Mouse (Mus musculus) heart, postnatal 0 days (tissue): Measurements from ENCODE around the gene Klk1b16. TPM values are rescaled to one million over a fixed set of nuclear protein-coding genes. Genes with fewer than 3 reads are reported as not detected.
"Not testable (repeated sequence)": the region's sequence is repeated elsewhere in the genome, so short reads cannot be mapped to it uniquely, and the experiment has no call there.

Experiments
- ATAC-seq: fragments of 200-750 bp; cut with Nextera tagmentation; 2 replicates; pipeline ENCODE4 v1.8.0; 2017; ENCODE audit warnings: low read depth, moderate number of reproducible peaks, moderate library complexity; ENCODE audit not compliant: insufficient read depth
- DNase-seq: peaks from one replicate; pipeline ENCODE4 v3.0.0-alpha.2; 2016; ENCODE audit warnings: low spot score
- H3K27ac ChIP-seq: fragments of 300-500 bp; sonication (generic); 2 replicates; pipeline ENCODE4 v1.5.1; 2014; ENCODE audit warnings: low read depth, mild to moderate bottlenecking
- H3K27me3 ChIP-seq: fragments of 300-500 bp; sonication (generic); 2 replicates; pipeline ENCODE4 v1.6.1; 2014; ENCODE audit warnings: low read length, mixed read lengths; ENCODE audit not compliant: control insufficient read depth, insufficient read depth
- H3K36me3 ChIP-seq: fragments of 300-500 bp; sonication (generic); replicated peaks from 2 replicates; pipeline ENCODE4 v1.6.1; 2014; ENCODE audit warnings: low read length, mixed read lengths; ENCODE audit not compliant: control insufficient read depth, insufficient read depth
- H3K4me1 ChIP-seq: fragments of 300-500 bp; sonication (generic); 2 replicates; pipeline ENCODE4 v1.6.1; 2014; ENCODE audit warnings: antibody characterized with exemption; ENCODE audit not compliant: control insufficient read depth, insufficient read depth
- H3K4me2 ChIP-seq: fragments of 300-500 bp; sonication (generic); 2 replicates; pipeline ENCODE4 v1.6.1; 2014; ENCODE audit warnings: low read depth, mild to moderate bottlenecking, low read length, moderate library complexity
- H3K4me3 ChIP-seq: fragments of 300-500 bp; sonication (generic); 2 replicates; pipeline ENCODE4 v1.5.1; 2014; ENCODE audit warnings: low read depth, low read length
- H3K9ac ChIP-seq: fragments of 300-500 bp; sonication (generic); replicated peaks from 2 replicates; pipeline ENCODE4 v1.6.1; 2014; ENCODE audit warnings: low read depth, low read length, mixed read lengths
- H3K9me3 ChIP-seq: fragments of 300-500 bp; sonication (generic); replicated peaks from 2 replicates; pipeline ENCODE4 v1.6.1; 2016; ENCODE audit warnings: low read length; ENCODE audit not compliant: control insufficient read depth
- CTCF ChIP-seq: IDR thresholded peaks from 2 replicates; pipeline ENCODE4 v1.5.1; 2016; ENCODE audit warnings: antibody characterized with exemption, control low read depth, low read depth
- EP300 ChIP-seq: IDR thresholded peaks from 2 replicates; pipeline ENCODE4 v1.6.1; 2016; ENCODE audit warnings: antibody characterized with exemption, low read depth
- WGBS: fragments of 180-500 bp; shearing (Covaris S2); extraction: QIAGEN DNeasy Blood & Tissue Kit; methylation state at CpG from one replicate; pipeline ENCODE4 v1.1.7; 2014; 5-methylcytosine and 5-hydroxymethylcytosine counted together
- polyA plus RNA-seq: library from polyadenylated mRNA; unstranded; fragments of >200 nt; fragmentation: Nextera tagmentation; extraction: Ambion mirVana; gene quantifications from 2 replicates; pipeline ENCODE4 v1.2.1, GENCODE M21; 2015
- total RNA-seq: library from RNA; depleted of rRNA; stranded (reverse); fragments of >200 nt; gene quantifications from 2 replicates; pipeline ENCODE4 v1.2.3, GENCODE M21; 2014; ENCODE audit warnings: low replicate concordance; rRNA removed

Klk1b16 gene
- total RNA-seq (not detected in 2 replicates), polyA plus RNA-seq (not detected in 2 replicates)

DNA sequence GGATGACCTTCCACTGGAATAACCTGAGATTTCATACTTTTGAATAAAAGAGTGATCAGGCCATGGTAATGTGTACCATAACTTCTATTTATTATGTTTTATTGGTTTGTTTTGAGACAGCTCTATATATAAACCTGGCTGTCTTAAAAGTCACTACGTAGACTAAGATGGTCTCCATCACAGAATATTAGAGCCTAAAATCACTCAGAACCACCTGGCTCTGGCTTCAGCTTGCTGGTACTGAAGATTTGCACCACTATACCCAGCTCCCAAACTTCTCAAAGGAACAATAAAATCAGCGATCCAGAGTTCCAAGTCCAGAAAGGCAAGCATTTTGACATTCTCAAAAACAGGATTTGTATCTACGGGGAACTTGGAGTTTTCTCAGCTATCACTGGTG is at the start of gene Klk1b16:
TSS of gene Klk1b16 (plus strand) at position 301 of the 400 bp plus-strand sequence.
- WGBS, result 77% methylated on average over 3 of the region's 3 CpGs
- TF ChIP-seq CTCF (no peak), EP300 (no peak)
- Histone ChIP-seq H3K9me3 (no peaks in the 10 kb centered on the region), H3K36me3 (no peaks in the 10 kb centered on the region), H3K9ac (no peak within 1 kb of the TSS), H3K27me3 (no peaks in the 10 kb centered on the region), H3K4me3 (no peak within 1 kb of the TSS), H3K4me1 (no peaks in the 10 kb centered on the region), H3K27ac (no peak within 1 kb of the TSS), H3K4me2 (no peak within 1 kb of the TSS)
- no peak for ATAC-seq
- DNase-seq, result no peak

GRCm38 (mm10) chr7:44096111-44096510 is 40.5 kb upstream of the Klk1b16 start:
- no peak for ATAC-seq
- Histone ChIP-seq H3K36me3 (no peaks in the 10 kb centered on the region), H3K4me1 (no peaks in the 10 kb centered on the region), H3K4me3 (no peak overlapping the region), H3K27me3 (no peaks in the 10 kb centered on the region), H3K27ac (no peak overlapping the region), H3K9me3 (no peaks in the 10 kb centered on the region), H3K9ac (no peak overlapping the region), H3K4me2 (no peak overlapping the region)
- TF ChIP-seq EP300 (no peak), CTCF (no peak)
- WGBS, result 77% methylated on average over 1 of the region's 1 CpGs
- no peak for DNase-seq

- not testable (repeated sequence) for H3K27me3 ChIP-seq, H3K4me1 ChIP-seq, DNase-seq, ATAC-seq, H3K9ac ChIP-seq, H3K4me3 ChIP-seq, H3K4me2 ChIP-seq, H3K27ac ChIP-seq, H3K9me3 ChIP-seq, H3K36me3 ChIP-seq
- 71% methylated on average over 3 of the region's 3 CpGs for WGBS
Observed at GRCm38 (mm10) chr7:44102028-44102427, 34.5 kb upstream of the Klk1b16 start, which contains the start of gene Klk1b21. Gene Klk1b21, plus strand, starts transcription at chr7:44102328.

GRCm38 (mm10) chr7:44112373-44112772 is 24.2 kb upstream of the Klk1b16 start, which contains the start of gene Klk1b22:
Gene Klk1b22, plus strand, starts transcription at chr7:44112673.
- Histone ChIP-seq H3K9me3 (no peaks in the 10 kb centered on the region), H3K4me2 (no peak within 1 kb of the TSS), H3K27ac (no peak within 1 kb of the TSS), H3K9ac (no peak within 1 kb of the TSS), H3K4me1 (no peaks in the 10 kb centered on the region), H3K27me3 (no peaks in the 10 kb centered on the region), H3K4me3 (no peak within 1 kb of the TSS), H3K36me3 (no peaks in the 10 kb centered on the region)
- ATAC-seq, result no peak
- TF ChIP-seq CTCF (no peak), EP300 (no peak)
- WGBS, result 46% methylated on average over 4 of the region's 4 CpGs
- no peak for DNase-seq

- no peaks in the 10 kb centered on the region for H3K4me1 ChIP-seq
- H3K9ac ChIP-seq, result no peak overlapping the region
- ATAC-seq (no peak), DNase-seq (no peak)
- no peaks in the 10 kb centered on the region for H3K9me3 ChIP-seq
- no peak overlapping the region for H3K4me3 ChIP-seq
- no peaks in the 10 kb centered on the region for H3K27me3 ChIP-seq
- no peak overlapping the region for H3K4me2 ChIP-seq
- no peak overlapping the region for H3K27ac ChIP-seq
- WGBS, result 82% methylated on average over 6 of the region's 6 CpGs
- TF ChIP-seq CTCF (no peak), EP300 (no peak)
- H3K36me3 ChIP-seq, result no peaks in the 10 kb centered on the region
Observed at GRCm38 (mm10) chr7:44123445-44123844, 13.1 kb upstream of the Klk1b16 start.
